Mouse (Mus musculus) right cerebral cortex, postnatal 25 days (tissue): ENCODE data around the gene Abhd10.

ENCODE experiments used
- DNase-seq: peaks from one replicate; pipeline ENCODE4 v3.0.0; 2022

The Abhd10 gene

GRCm38 (mm10) chr16:45724061-45724741, 18.6 kb downstream of the Abhd10 start, which contains the start of gene Tagln3:
Tagln3 (minus strand) TSS chr16:45724608.
- DNase-seq: peak; percentile 84

GRCm38 (mm10) chr16:45723172-45723901, 19.4 kb downstream of the Abhd10 start:
- peak; percentile 38 for DNase-seq

GRCm38 (mm10) chr16:45722460-45722951, 20.2 kb downstream of the Abhd10 start:
- DNase-seq: no peak

- DNase-seq: no peak
Observed at GRCm38 (mm10) chr16:45720022-45720630, 22.6 kb downstream of the Abhd10 start.

- DNase-seq: no peak
Observed at GRCm38 (mm10) chr16:45718296-45718695, 24.5 kb downstream of the Abhd10 start.

GRCm38 (mm10) chr16:45714489-45715150, 28.1 kb downstream of the Abhd10 start:
- DNase-seq: no peak

- DNase-seq: no peak
Observed at GRCm38 (mm10) chr16:45713878-45714277, 28.9 kb downstream of the Abhd10 start.

- DNase-seq: no peak
Observed at GRCm38 (mm10) chr16:45713261-45713660, 29.5 kb downstream of the Abhd10 start.

GRCm38 (mm10) chr16:45711263-45711662, 31.5 kb downstream of the Abhd10 start:
- DNase-seq: no peak

GRCm38 (mm10) chr16:45699301-45699700, 43.5 kb downstream of the Abhd10 start:
- no peak for DNase-seq

- no peak for DNase-seq
Observed at GRCm38 (mm10) chr16:45697996-45698395, 44.8 kb downstream of the Abhd10 start.

GRCm38 (mm10) chr16:45695445-45696160, 47.2 kb downstream of the Abhd10 start:
- no peak for DNase-seq

GRCm38 (mm10) chr16:45693558-45693957, 49.2 kb downstream of the Abhd10 start, which contains the start of gene Tmprss7:
Tmprss7 (minus strand) TSS chr16:45693658.
- no peak for DNase-seq

- DNase-seq: no peak
Observed at GRCm38 (mm10) chr16:45692851-45693250, 49.9 kb downstream of the Abhd10 start.

- DNase-seq: no peak
Observed at GRCm38 (mm10) chr16:45690178-45690577, 52.6 kb downstream of the Abhd10 start.

GRCm38 (mm10) chr16:45686833-45687232, 55.9 kb downstream of the Abhd10 start:
- DNase-seq: no peak

GRCm38 (mm10) chr16:45685295-45685694, 57.5 kb downstream of the Abhd10 start:
- DNase-seq: peak; percentile 20

GRCm38 (mm10) chr16:45684815-45685214, 57.9 kb downstream of the Abhd10 start:
- DNase-seq: no peak
